Mouse (Mus musculus): ENCODE data around the gene Rragd.

DNA sequence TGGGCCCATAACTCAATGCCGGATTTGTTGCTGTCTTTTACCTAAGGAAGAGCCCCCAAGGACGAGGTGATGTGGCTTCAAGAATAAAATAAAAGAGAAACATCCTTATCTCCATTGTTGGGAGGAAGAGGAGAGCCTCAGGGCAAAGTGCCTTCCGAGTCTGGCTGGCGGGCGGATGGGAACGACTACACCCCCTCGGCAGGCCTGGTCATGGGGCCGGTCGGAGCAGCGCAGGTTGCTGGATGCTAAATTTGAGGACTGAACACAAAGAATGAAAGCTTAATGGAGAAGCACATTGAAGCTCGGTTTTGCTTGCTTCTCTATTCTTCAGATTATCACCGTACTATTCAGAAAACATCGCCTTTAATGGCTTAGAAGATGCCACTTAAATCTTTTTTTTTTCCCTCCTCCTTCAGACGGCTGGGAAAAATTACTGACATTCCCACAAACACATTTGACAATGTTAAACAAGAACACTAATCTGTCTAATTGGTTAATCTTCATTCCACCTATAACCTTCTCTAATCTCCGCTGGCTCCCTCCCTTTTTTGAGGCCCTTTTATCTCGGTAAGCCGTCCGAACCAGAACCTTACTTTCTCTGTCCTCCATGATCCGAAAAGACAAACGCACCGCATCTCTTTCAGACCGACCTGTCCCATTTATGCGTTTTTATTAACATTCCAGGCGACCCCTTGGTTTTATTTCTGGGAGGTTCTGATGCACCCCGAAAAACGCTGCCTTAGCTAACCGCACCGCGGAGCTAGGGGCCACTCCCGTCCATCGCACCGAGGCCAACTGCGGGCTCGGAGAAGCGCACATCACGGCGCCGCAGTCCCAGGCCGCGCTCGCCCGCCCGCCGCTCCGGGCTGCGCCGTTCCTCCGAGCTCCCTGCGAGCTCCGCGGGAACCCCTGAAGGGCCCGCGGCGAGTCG is 47.7 kb downstream of the Rragd start:
- TF ChIP-seq CTCF (IDR thresholded peaks at IDR 0.05; ENCODE audit: control insufficient read depth, insufficient read depth, insufficient read length) (no peak), MAX (IDR thresholded peaks at IDR 0.05) (no peak), MYOD1 (IDR thresholded peaks at IDR 0.05; ENCODE audit: control insufficient read depth, insufficient read length, low read depth) (no peak), FOSL1 (IDR thresholded peaks at IDR 0.05; ENCODE audit: insufficient read depth, low read length, poor library complexity, severe bottlenecking) (no peak), MYOG (IDR thresholded peaks at IDR 0.05; ENCODE audit: control insufficient read depth, extremely low read depth, insufficient read length) (no peak), CEBPB (IDR thresholded peaks at IDR 0.05; ENCODE audit: low read depth) (no peak)

Measured in C2C12 (cell line).